Mouse (Mus musculus) left cerebral cortex, postnatal 4 days (tissue): ENCODE measurements at regions not wholly inside any gene's neighbourhood (a gene's known extent, or its start where the extent isn't known, plus 50 kb on each side); places are given as distances from the start of the nearest gene placed in this dataset.

Source experiments
- DNase-seq: peaks from one replicate; pipeline ENCODE4 v3.0.0-alpha.2; 2022
- intact Hi-C: fragments of 180-260 bp; cut with DNase I; formaldehyde crosslinking; loops from one replicate; pipeline ENCODE4 v1.15.1; 2025

GRCm38 (mm10) chr2:134214748-134215328, 339.3 kb downstream of the Hao1 start:
- intact Hi-C loops: no loop called here
- no peak for DNase-seq

GRCm38 (mm10) chr2:134203252-134203651, 350.9 kb downstream of the Hao1 start:
- intact Hi-C loops: no loop called here
- DNase-seq: no peak

GRCm38 (mm10) chr2:134195961-134196360, 358.2 kb downstream of the Hao1 start:
- no peak for DNase-seq
- intact Hi-C loops: no loop called here

GRCm38 (mm10) chr2:134189435-134190063, 364.6 kb downstream of the Hao1 start:
- peak; percentile 9 for DNase-seq
- intact Hi-C loops: no loop called here
